Mouse (Mus musculus) forebrain, embryonic 11.5 days (tissue): ENCODE measurements around the gene Adamts14. TPM values are rescaled to one million over a fixed set of nuclear protein-coding genes. Genes with fewer than 3 reads are reported as not detected.

Source experiments
- ATAC-seq: fragments of 200-750 bp; cut with Nextera tagmentation; replicated peaks from 2 replicates; pipeline ENCODE4 v1.8.0; 2017; ENCODE audit warnings: moderate TSS enrichment; ENCODE audit not compliant: low FRiP score
- DNase-seq: peaks from one replicate; pipeline ENCODE4 v3.0.0-alpha.2; 2017; ENCODE audit warnings: low spot score
- H3K27ac ChIP-seq: fragments of 300-500 bp; sonication (generic); 2 replicates; pipeline ENCODE4 v1.5.1; 2014; ENCODE audit warnings: low read depth, low read length
- H3K27me3 ChIP-seq: fragments of 300-500 bp; sonication (generic); 2 replicates; pipeline ENCODE4 v1.6.1; 2014; ENCODE audit warnings: mild to moderate bottlenecking, low read length, mixed read lengths; ENCODE audit not compliant: control insufficient read depth, insufficient read depth
- H3K36me3 ChIP-seq: fragments of 300-500 bp; sonication (generic); 2 replicates; pipeline ENCODE4 v1.6.1; 2014; ENCODE audit warnings: mild to moderate bottlenecking, low read length, moderate library complexity, mixed read lengths; ENCODE audit not compliant: control insufficient read depth, insufficient read depth
- H3K4me1 ChIP-seq: fragments of 300-500 bp; sonication (generic); replicated peaks from 2 replicates; pipeline ENCODE4 v1.6.1; 2014; ENCODE audit warnings: low read length, mixed read lengths; ENCODE audit not compliant: control insufficient read depth, insufficient read depth
- H3K4me2 ChIP-seq: fragments of 300-500 bp; sonication (generic); 2 replicates; pipeline ENCODE4 v1.6.1; 2014; ENCODE audit warnings: low read depth, mild to moderate bottlenecking, low read length, moderate library complexity, mixed read lengths; ENCODE audit not compliant: severe bottlenecking
- H3K4me3 ChIP-seq: fragments of 300-500 bp; sonication (generic); 2 replicates; pipeline ENCODE4 v1.5.1; 2014; ENCODE audit warnings: low read depth, low read length
- H3K9ac ChIP-seq: fragments of 300-500 bp; sonication (generic); 2 replicates; pipeline ENCODE4 v1.6.1; 2014; ENCODE audit warnings: low read length
- H3K9me3 ChIP-seq: fragments of 300-500 bp; sonication (generic); 2 replicates; pipeline ENCODE4 v1.6.1; 2016; ENCODE audit warnings: low read length, mixed read lengths; ENCODE audit not compliant: control insufficient read depth
- WGBS: fragments of 180-500 bp; shearing (Covaris S2); extraction: QIAGEN DNeasy Blood & Tissue Kit; methylation state at CpG from one replicate; pipeline ENCODE4 v1.1.7; 2014; 5-methylcytosine and 5-hydroxymethylcytosine counted together
- polyA plus RNA-seq: library from polyadenylated mRNA; unstranded; fragments of >200 nt; fragmentation: Nextera tagmentation; extraction: Ambion mirVana; gene quantifications from 2 replicates; pipeline ENCODE4 v1.2.1, GENCODE M21; 2014

The Adamts14 gene
- polyA plus RNA-seq, 1 experiment from 2014 or later, result 0.60 TPM

GRCm38 (mm10) chr10:61234319-61234718 lies 38.9 kb downstream of the Adamts14 start:
- Histone ChIP-seq H3K27ac (no peak overlapping the region), H3K9ac (no peak overlapping the region), H3K4me2 (no peak overlapping the region), H3K4me1 (no peaks in the 10 kb centered on the region), H3K4me3 (no peak overlapping the region), H3K9me3 (no peaks in the 10 kb centered on the region), H3K36me3 (no peaks in the 10 kb centered on the region), H3K27me3 (no peaks in the 10 kb centered on the region)
- no peak for DNase-seq
- no peak for ATAC-seq
- 81% methylated on average over 4 of the region's 4 CpGs for WGBS

GRCm38 (mm10) chr10:61232858-61233567 lies 40.2 kb downstream of the Adamts14 start:
- no peaks in the 10 kb centered on the region for H3K36me3 ChIP-seq
- no peak for DNase-seq
- no peak overlapping the region for H3K27ac ChIP-seq
- H3K4me2 ChIP-seq, result no peak overlapping the region
- ATAC-seq, result no peak
- H3K27me3 ChIP-seq, result no peaks in the 10 kb centered on the region
- no peak overlapping the region for H3K4me3 ChIP-seq
- WGBS, result 31% methylated on average over 7 of the region's 7 CpGs
- H3K9me3 ChIP-seq, result no peaks in the 10 kb centered on the region
- H3K4me1 ChIP-seq, result no peaks in the 10 kb centered on the region
- no peak overlapping the region for H3K9ac ChIP-seq

GRCm38 (mm10) chr10:61231756-61232155 lies 41.5 kb downstream of the Adamts14 start:
- WGBS, result 89% methylated on average over 3 of the region's 3 CpGs
- Histone ChIP-seq H3K27ac (no peak overlapping the region), H3K9ac (no peak overlapping the region), H3K27me3 (no peaks in the 10 kb centered on the region), H3K9me3 (no peaks in the 10 kb centered on the region), H3K4me1 (no peaks in the 10 kb centered on the region), H3K36me3 (no peaks in the 10 kb centered on the region), H3K4me3 (no peak overlapping the region), H3K4me2 (no peak overlapping the region)
- DNase-seq, result no peak
- no peak for ATAC-seq

GRCm38 (mm10) chr10:61226784-61227396 lies 46.3 kb downstream of the Adamts14 start:
- Histone ChIP-seq H3K27me3 (no peaks in the 10 kb centered on the region), H3K36me3 (no peaks in the 10 kb centered on the region), H3K4me3 (no peak overlapping the region), H3K4me1 (no peaks in the 10 kb centered on the region), H3K9ac (no peak overlapping the region), H3K4me2 (no peak overlapping the region), H3K27ac (no peak overlapping the region), H3K9me3 (no peaks in the 10 kb centered on the region)
- no peak for ATAC-seq
- DNase-seq, result no peak
- WGBS, result 76% methylated on average over 4 of the region's 4 CpGs

GRCm38 (mm10) chr10:61225694-61226093 lies 47.5 kb downstream of the Adamts14 start:
- Histone ChIP-seq H3K4me1 (no peaks in the 10 kb centered on the region), H3K27me3 (no peaks in the 10 kb centered on the region), H3K4me2 (no peak overlapping the region), H3K9ac (no peak overlapping the region), H3K27ac (no peak overlapping the region), H3K9me3 (no peaks in the 10 kb centered on the region), H3K4me3 (no peak overlapping the region), H3K36me3 (no peaks in the 10 kb centered on the region)
- 60% methylated on average over 5 of the region's 5 CpGs for WGBS
- ATAC-seq (no peak), DNase-seq (no peak)

- H3K36me3 ChIP-seq, result no peaks in the 10 kb centered on the region
- H3K27me3 ChIP-seq, result no peaks in the 10 kb centered on the region
- no peaks in the 10 kb centered on the region for H3K4me1 ChIP-seq
- WGBS, result 90% methylated on average over 4 of the region's 4 CpGs
- no peak overlapping the region for H3K4me2 ChIP-seq
- no peak overlapping the region for H3K27ac ChIP-seq
- no peak for ATAC-seq
- peaks cover 7% of the 10 kb centered on the region; the same call in 1 of the 2 replicates for H3K9me3 ChIP-seq
- DNase-seq, result no peak
- no peak overlapping the region for H3K4me3 ChIP-seq
- H3K9ac ChIP-seq, result no peak overlapping the region
These were observed 53.9 kb downstream of the Adamts14 start for GRCm38 (mm10) chr10:61219318-61219717.

- DNase-seq, result no peak
- WGBS, result 85% methylated on average over 4 of the region's 4 CpGs
- H3K9ac ChIP-seq, result no peak overlapping the region
- H3K27ac ChIP-seq, result no peak overlapping the region
- ATAC-seq, result no peak
- H3K36me3 ChIP-seq, result no peaks in the 10 kb centered on the region
- no peak overlapping the region for H3K4me2 ChIP-seq
- no peak overlapping the region for H3K4me3 ChIP-seq
- peaks cover 7% of the 10 kb centered on the region; the same call in 1 of the 2 replicates for H3K9me3 ChIP-seq
- 0 out of 2 replicates have a peak, but pooled peaks cover 2% of the 10 kb centered on the region for H3K27me3 ChIP-seq
- H3K4me1 ChIP-seq, result no peaks in the 10 kb centered on the region; the same call in 1 of the 2 replicates
These were observed 57.1 kb downstream of the Adamts14 start for GRCm38 (mm10) chr10:61216163-61216562.

GRCm38 (mm10) chr10:61215658-61216057 lies 57.6 kb downstream of the Adamts14 start:
- Histone ChIP-seq H3K4me1 (no peaks in the 10 kb centered on the region; the same call in 1 of the 2 replicates), H3K9ac (no peak overlapping the region), H3K27ac (no peak overlapping the region), H3K9me3 (peaks cover 7% of the 10 kb centered on the region; the same call in 1 of the 2 replicates), H3K36me3 (no peaks in the 10 kb centered on the region), H3K4me3 (no peak overlapping the region), H3K4me2 (no peak overlapping the region), H3K27me3 (0 out of 2 replicates have a peak, but pooled peaks cover 2% of the 10 kb centered on the region)
- no peak for ATAC-seq
- DNase-seq, result no peak
- WGBS, result 94% methylated on average over 6 of the region's 6 CpGs
